Mouse (Mus musculus): ENCODE results near the gene Gm20695. TPM values are rescaled to one million over a fixed set of nuclear protein-coding genes. Genes with fewer than 3 reads are reported as not detected.
"Not testable (repeated sequence)": the region's sequence is repeated elsewhere in the genome, so short reads cannot be mapped to it uniquely, and the experiment has no call there.

Gm20695 gene
- total RNA-seq (2021), result under 1 TPM in 1 of 2 experiments, not detected in 1; 0.60 TPM

- peak; percentile 97 for DNase-seq
- intact Hi-C loops (cut with DNase I), result loop anchor here (1.0 to 5.0 kb wide), 3 partner anchors 12 to 37 kb away; partner anchors contain the start of genes 1700037C18Rik, Cluap1, Naa60 and Zfp174
Measured at GRCm38 (mm10) chr16:3884201-3885064, at the start of gene Gm20695, which contains the start of gene Zfp597. Gm20695 (plus strand) TSS chr16:3884648. Zfp597 (minus strand) TSS chr16:3884561.

- intact Hi-C loops (cut with DNase I), result no loop called here
- DNase-seq, result no peak
Measured at GRCm38 (mm10) chr16:3835461-3835860, 49.0 kb upstream of the Gm20695 start.

GRCm38 (mm10) chr16:3839157-3839885, 45.1 kb upstream of the Gm20695 start:
- intact Hi-C loops (cut with DNase I), result loop anchor here (2.0 kb wide), 1 partner anchor 69 kb away; the partner anchor contains the start of genes 1700037C18Rik and Cluap1
- peak in 1 of 2 experiments; percentile 11 for DNase-seq

- no peak for DNase-seq
- intact Hi-C loops (cut with DNase I), result loop anchor here (10.0 kb wide), 3 partner anchors 232 to 442 kb away; partner anchors contain the start of genes Crebbp and Trap1
Measured at GRCm38 (mm10) chr16:3842989-3843388, 41.5 kb upstream of the Gm20695 start.

- intact Hi-C loops (cut with DNase I), result loop anchor here (10.0 kb wide), 3 partner anchors 231 to 441 kb away; partner anchors contain the start of genes Crebbp and Trap1
- no peak for DNase-seq
Measured at GRCm38 (mm10) chr16:3843796-3844195, 40.7 kb upstream of the Gm20695 start.

GRCm38 (mm10) chr16:3846711-3847518, 37.5 kb upstream of the Gm20695 start, which contains the start of gene Zfp174:
Zfp174 (plus strand) TSS chr16:3847268.
- DNase-seq, result peak; percentile 88 to 92
- intact Hi-C loops (cut with DNase I), result loop anchor here (2.0 to 10.0 kb wide), 7 partner anchors 35 to 438 kb away; partner anchors contain the start of genes 1700037C18Rik, Cluap1, Crebbp and Gm20695

- no peak for DNase-seq
- intact Hi-C loops (cut with DNase I), result loop anchor here (2.0 to 10.0 kb wide), 7 partner anchors 34 to 437 kb away; partner anchors contain the start of genes 1700037C18Rik, Cluap1, Crebbp and Gm20695
Measured at GRCm38 (mm10) chr16:3847871-3848270, 36.6 kb upstream of the Gm20695 start.

GRCm38 (mm10) chr16:3848416-3848815, 36.0 kb upstream of the Gm20695 start:
- intact Hi-C loops (cut with DNase I), result loop anchor here (5.0 to 10.0 kb wide), 6 partner anchors 34 to 436 kb away; partner anchors contain the start of genes Crebbp, Gm20695, Slx4 and Trap1
- no peak for DNase-seq

GRCm38 (mm10) chr16:3851301-3851700, 33.1 kb upstream of the Gm20695 start:
- intact Hi-C loops (cut with DNase I); DNase-seq: not testable (repeated sequence)

- no peak for DNase-seq
- intact Hi-C loops (cut with DNase I), result no loop called here
Measured at GRCm38 (mm10) chr16:3852586-3852985, 31.9 kb upstream of the Gm20695 start.

GRCm38 (mm10) chr16:3854437-3855182, 29.8 kb upstream of the Gm20695 start:
- no peak for DNase-seq
- intact Hi-C loops (cut with DNase I), result no loop called here

GRCm38 (mm10) chr16:3855776-3856175, 28.7 kb upstream of the Gm20695 start:
- DNase-seq, result no peak
- intact Hi-C loops (cut with DNase I), result no loop called here

- DNase-seq, result no peak
- intact Hi-C loops (cut with DNase I), result no loop called here
Measured at GRCm38 (mm10) chr16:3859254-3859653, 25.2 kb upstream of the Gm20695 start.

- intact Hi-C loops (cut with DNase I), result loop anchor here (1.0 kb wide), 1 partner anchor 12 kb away; the partner anchor contains the start of genes Gm20695 and Zfp597
- DNase-seq, result no peak
Measured at GRCm38 (mm10) chr16:3871815-3872214, 12.6 kb upstream of the Gm20695 start.

GRCm38 (mm10) chr16:3872216-3873047, 12.0 kb upstream of the Gm20695 start, which contains the start of gene Naa60:
Naa60 (plus strand) TSS chr16:3872375.
- DNase-seq, result peak; percentile 85 to 86
- intact Hi-C loops (cut with DNase I), result loop anchor here (1.0 kb wide), 1 partner anchor 12 kb away; the partner anchor contains the start of genes Gm20695 and Zfp597

GRCm38 (mm10) chr16:3876346-3876745, 8.1 kb upstream of the Gm20695 start:
- intact Hi-C loops (cut with DNase I), result no loop called here
- no peak for DNase-seq

GRCm38 (mm10) chr16:3885065-3885670, 720 bp downstream of the Gm20695 start:
- intact Hi-C loops (cut with DNase I), result loop anchor here (2.0 kb wide), 1 partner anchor 24 kb away; the partner anchor contains the start of genes 1700037C18Rik and Cluap1
- DNase-seq, result no peak
